8 mouse cellular contexts compared by ENCODE assay signal in genomic region chr1:72141893-72142480, GRCm38 (mm10).
DNase-seq lines count a peak whose midpoint lies in the region; ATAC-seq and TF ChIP-seq lines count a peak whose summit lies in the region.

No protein-coding gene starts in this region.

- WGBS in heart, embryonic 14.5 days = 4% methylated on average over 11 of the region's 11 CpGs
- WGBS in lung, adult 2 months = 6% methylated on average over 11 of the region's 11 CpGs
- WGBS in neural tube, embryonic 15.5 days = 2% methylated on average over 11 of the region's 11 CpGs

- no peaks in the 10 kb centered on the region for H3K36me3 ChIP-seq in heart, embryonic 14.5 days (ENCODE audit: control insufficient read depth, insufficient read depth, low read length)
- no peaks in the 10 kb centered on the region for H3K36me3 ChIP-seq in neural tube, embryonic 15.5 days

- no peak overlapping the region for H3K27ac ChIP-seq in cortical plate, adult 2 months (ENCODE audit: insufficient read depth, low read length)
- H3K27ac ChIP-seq in heart, embryonic 14.5 days (replicated peaks in 1 of 2; ENCODE audit: control insufficient read depth in 1 of 2, insufficient read depth in 1 of 2, low read depth in 2 of 2, low read length in 2 of 2) = no peak overlapping the region
- no peak overlapping the region for H3K27ac ChIP-seq in neural tube, embryonic 15.5 days (replicated peaks)

- in situ Hi-C loops in Patski (cut with MboI; ENCODE audit: low pct_unique_long_range_greater_than_20kb) = loop anchor here (10.0 to 25.0 kb wide), 2 partner anchors 847 to 1880 kb away; no protein-coding TSS in a partner anchor

- TF ChIP-seq POLR2A in cortical plate, adult 2 months (IDR thresholded peaks at IDR 0.05; ENCODE audit: extremely low read depth, insufficient read depth, low read length) = no peak
- TF ChIP-seq POLR2A in lung, adult 2 months (IDR thresholded peaks at IDR 0.05; ENCODE audit: borderline replicate concordance, extremely low read depth, low read depth, low read length) = no peak

- CTCF ChIA-PET in Patski (lab: Charles Lee) = interaction anchor here (1.0 to 2.1 kb wide), 4 partner anchors 8 to 30 kb away, joined by 3 to 6 read pairs (median 4); no protein-coding TSS in a partner anchor

- H3K9ac ChIP-seq in heart, embryonic 14.5 days (ENCODE audit: low read length) = peak overlapping the region; percentile 65; the same call in 1 of the 2 replicates
- peak overlapping the region; percentile 36; the same call in 1 of the 2 replicates for H3K9ac ChIP-seq in neural tube, embryonic 15.5 days (replicated peaks)

- peak; percentile 96 for TF ChIP-seq CTCF in Patski (IDR thresholded peaks at IDR 0.05)
- peak; percentile 99 for TF ChIP-seq CTCF in cortical plate, adult 2 months (IDR thresholded peaks at IDR 0.05; ENCODE audit: extremely low read depth, insufficient read depth, low read length)
- peak; percentile 95 for TF ChIP-seq CTCF in lung, adult 2 months (IDR thresholded peaks at IDR 0.05; ENCODE audit: insufficient read depth, low read length)

- H3K9me3 ChIP-seq in heart, embryonic 14.5 days (ENCODE audit: control insufficient read depth, low read length) = no peaks in the 10 kb centered on the region
- no peaks in the 10 kb centered on the region for H3K9me3 ChIP-seq in neural tube, embryonic 15.5 days (replicated peaks)

- POLR2A ChIA-PET in Patski (lab: Charles Lee) = no interaction called here

- H3K27me3 ChIP-seq in Patski = no peaks in the 10 kb centered on the region
- H3K27me3 ChIP-seq in heart, embryonic 14.5 days (ENCODE audit: control insufficient read depth, insufficient read depth, low read length) = no peaks in the 10 kb centered on the region
- no peaks in the 10 kb centered on the region for H3K27me3 ChIP-seq in neural tube, embryonic 15.5 days (replicated peaks)

- peak; percentile 65 for ATAC-seq in Patski
- ATAC-seq in heart, embryonic 14.5 days (ENCODE audit: insufficient number of reproducible peaks, insufficient read depth, low FRiP score, low read depth) = no peak
- ATAC-seq in neural tube, embryonic 15.5 days (ENCODE audit: low FRiP score) = peak; percentile 84

- H3K4me1 ChIP-seq in cortical plate, adult 2 months (ENCODE audit: control insufficient read depth, insufficient read depth, low read length) = no peaks in the 10 kb centered on the region
- H3K4me1 ChIP-seq in heart, embryonic 14.5 days (ENCODE audit: control insufficient read depth in 2 of 2, insufficient read depth in 2 of 2, low read length in 2 of 2) = peaks cover 0 to 2% of the 10 kb centered on the region in 2 experiments; a peak in 1 of 4 replicates
- H3K4me1 ChIP-seq in lung, adult 2 months (ENCODE audit: control insufficient read depth, insufficient read depth, low read length) = peaks cover 2% of the 10 kb centered on the region; the same call in 1 of the 2 replicates
- peaks cover 3% of the 10 kb centered on the region for H3K4me1 ChIP-seq in neural tube, embryonic 15.5 days

- DNase-seq in adrenal gland, adult (ENCODE audit: inconsistent age in 2 of 2, low spot score in 1 of 2) = peak; percentile 16 to 68
- DNase-seq in adrenal gland, postnatal 4 days (ENCODE audit: low spot score in 2 of 2) = no peak
- peak; percentile 25 for DNase-seq in Patski (ENCODE audit: low read depth, low spot score)
- peak; percentile 67 for DNase-seq in kidney, postnatal 10 days
- DNase-seq in lung, adult 2 months = peak; percentile 28

- H3K4me3 ChIP-seq in cortical plate, adult 2 months (ENCODE audit: insufficient read depth, low read length) = no peak overlapping the region
- H3K4me3 ChIP-seq in heart, embryonic 14.5 days (ENCODE audit: control insufficient read depth in 1 of 2, insufficient read depth in 1 of 2, low read depth in 1 of 2, low read length in 2 of 2) = peak overlapping the region; percentile 3 to 25; a peak in 2 of 4 replicates
- H3K4me3 ChIP-seq in lung, adult 2 months (replicated peaks; ENCODE audit: extremely low read depth, low read depth, low read length) = no peak overlapping the region
- H3K4me3 ChIP-seq in neural tube, embryonic 15.5 days (replicated peaks) = peak overlapping the region; percentile 21

- H3K4me2 ChIP-seq in heart, embryonic 14.5 days (ENCODE audit: low read length) = peak overlapping the region; percentile 62
- H3K4me2 ChIP-seq in neural tube, embryonic 15.5 days = peak overlapping the region; percentile 54

Comparison
In these comparisons a context has a peak if more than half of its experiments do, and no peak if none do; other contexts are left out.
1. DNase-seq: peak in adrenal gland, adult (2 of 2), Patski (single experiment), kidney, postnatal 10 days (single experiment) and lung, adult 2 months (single experiment); none in adrenal gland, postnatal 4 days (0 of 2).
2. H3K4me3 ChIP-seq: peak in heart, embryonic 14.5 days (2 of 2) and neural tube, embryonic 15.5 days (single experiment); none in cortical plate, adult 2 months (single experiment) and lung, adult 2 months (single experiment).
3. Peak in every context shown above with its lines, with median percentiles within 50 percentile points of each other: CTCF ChIP-seq.